Mouse (Mus musculus) forebrain, embryonic 12.5 days (tissue): ENCODE measurements at regions not wholly inside any gene's neighbourhood (a gene's known extent, or its start where the extent isn't known, plus 50 kb on each side); places are given as distances from the start of the nearest gene placed in this dataset.

ENCODE experiments used
- ATAC-seq: fragments of 200-750 bp; cut with Nextera tagmentation; 2 replicates; pipeline ENCODE4 v1.8.0; 2017; ENCODE audit warnings: moderate TSS enrichment; ENCODE audit not compliant: low FRiP score
- H3K27ac ChIP-seq: fragments of 300-500 bp; sonication (generic); 2 replicates; pipeline ENCODE4 v1.5.1; 2016; ENCODE audit warnings: mild to moderate bottlenecking
- H3K27me3 ChIP-seq: fragments of 300-500 bp; sonication (generic); 2 replicates; pipeline ENCODE4 v1.6.1; 2016; ENCODE audit warnings: mild to moderate bottlenecking
- H3K36me3 ChIP-seq: fragments of 300-500 bp; sonication (generic); replicated peaks from 2 replicates; pipeline ENCODE4 v1.6.1; 2016; ENCODE audit warnings: mild to moderate bottlenecking
- H3K4me1 ChIP-seq: fragments of 300-500 bp; sonication (generic); 2 replicates; pipeline ENCODE4 v1.6.1; 2016
- H3K4me2 ChIP-seq: fragments of 300-500 bp; sonication (generic); 2 replicates; pipeline ENCODE4 v1.6.1; 2016; ENCODE audit warnings: mild to moderate bottlenecking, moderate library complexity
- H3K4me3 ChIP-seq: fragments of 300-500 bp; sonication (generic); replicated peaks from 2 replicates; pipeline ENCODE4 v1.5.1; 2016; ENCODE audit warnings: mild to moderate bottlenecking
- H3K9ac ChIP-seq: fragments of 300-500 bp; sonication (generic); 2 replicates; pipeline ENCODE4 v1.6.1; 2016; ENCODE audit warnings: mild to moderate bottlenecking
- H3K9me3 ChIP-seq: fragments of 300-500 bp; sonication (generic); 2 replicates; pipeline ENCODE4 v1.6.1; 2016
- WGBS: fragments of 180-500 bp; shearing (Covaris S2); methylation state at CpG from one replicate; pipeline ENCODE4 v1.1.7; 2016; 5-methylcytosine and 5-hydroxymethylcytosine counted together

GRCm38 (mm10) chr7:83061894-83062477 lies 194.9 kb downstream of the Mex3b start:
- Histone ChIP-seq H3K9me3 (no peaks in the 10 kb centered on the region), H3K27ac (no peak overlapping the region), H3K4me2 (no peak overlapping the region), H3K4me1 (peaks cover 7% of the 10 kb centered on the region; the same call in 1 of the 2 replicates), H3K36me3 (no peaks in the 10 kb centered on the region), H3K4me3 (no peak overlapping the region), H3K9ac (no peak overlapping the region), H3K27me3 (no peaks in the 10 kb centered on the region)
- no peak for ATAC-seq
- 93% methylated on average over 6 of the region's 6 CpGs for WGBS

DNA sequence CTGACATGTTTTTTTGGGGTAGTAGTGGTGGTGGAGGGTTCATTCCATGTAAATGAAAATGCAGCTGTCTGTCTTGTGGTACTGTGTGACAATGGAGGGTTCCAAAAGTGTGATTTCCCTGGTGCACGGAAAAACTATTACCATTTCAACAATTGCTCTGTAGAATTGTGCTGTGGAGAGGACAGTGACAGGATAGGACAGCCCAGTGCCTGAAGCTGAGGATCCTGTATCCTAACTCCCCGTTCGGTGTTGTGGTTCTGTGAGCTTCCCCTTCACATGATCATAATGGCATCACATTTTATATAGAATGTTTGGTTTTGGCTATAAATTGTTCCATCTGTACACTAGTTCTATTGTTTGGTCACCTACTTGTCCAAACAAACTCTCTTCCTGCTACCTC lies 196.4 kb downstream of the Mex3b start:
- no peaks in the 10 kb centered on the region for H3K9me3 ChIP-seq
- no peak overlapping the region for H3K4me2 ChIP-seq
- 94% methylated on average over 3 of the region's 3 CpGs for WGBS
- ATAC-seq = no peak
- no peak overlapping the region for H3K27ac ChIP-seq
- no peaks in the 10 kb centered on the region for H3K27me3 ChIP-seq
- H3K36me3 ChIP-seq = no peaks in the 10 kb centered on the region
- H3K4me3 ChIP-seq = no peak overlapping the region
- no peak overlapping the region for H3K9ac ChIP-seq
- peaks cover 7% of the 10 kb centered on the region; the same call in 1 of the 2 replicates for H3K4me1 ChIP-seq

- Histone ChIP-seq H3K4me1 (peaks cover 6% of the 10 kb centered on the region; the same call in 1 of the 2 replicates), H3K4me2 (no peak overlapping the region), H3K27me3 (no peaks in the 10 kb centered on the region), H3K27ac (no peak overlapping the region), H3K9me3 (no peaks in the 10 kb centered on the region), H3K9ac (no peak overlapping the region), H3K36me3 (no peaks in the 10 kb centered on the region), H3K4me3 (no peak overlapping the region)
- ATAC-seq = no peak
- WGBS = 88% methylated on average over 3 of the region's 3 CpGs
Observed at GRCm38 (mm10) chr7:83065341-83065740, 198.2 kb downstream of the Mex3b start.

DNA sequence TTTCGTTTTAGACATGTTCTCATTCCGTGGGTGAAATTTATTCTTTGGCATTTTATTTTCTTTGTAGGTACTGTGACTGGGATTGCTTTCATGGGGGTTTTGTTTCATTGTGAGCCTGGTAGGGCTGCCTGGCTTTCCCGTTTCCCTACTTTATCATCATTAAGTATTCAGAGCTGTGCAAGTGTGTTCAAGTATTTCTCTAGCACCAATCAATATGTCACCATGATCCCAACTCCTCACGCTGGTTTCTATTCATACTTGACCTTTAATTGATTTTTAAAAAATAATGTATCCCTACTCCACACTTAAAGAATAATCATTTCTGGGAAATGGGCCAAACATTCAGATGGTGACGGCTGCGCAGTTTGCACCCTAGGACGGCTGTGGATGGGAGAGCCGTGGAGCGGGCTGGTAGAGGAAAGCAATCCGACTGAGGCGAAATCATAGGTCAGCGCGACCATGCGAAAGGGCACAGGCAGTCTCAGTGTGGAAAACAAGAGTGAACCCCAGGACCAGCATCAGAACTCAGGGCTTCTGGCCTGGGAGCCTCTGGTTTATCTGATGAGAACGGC lies 207.4 kb downstream of the Mex3b start:
- H3K27me3 ChIP-seq = no peaks in the 10 kb centered on the region
- peaks cover 21% of the 10 kb centered on the region for H3K4me1 ChIP-seq
- WGBS = 70% methylated on average over 15 of the region's 15 CpGs
- no peak overlapping the region for H3K4me2 ChIP-seq
- ATAC-seq = peak; percentile 44; the same call in 1 of the 2 replicates
- no peaks in the 10 kb centered on the region for H3K36me3 ChIP-seq
- H3K9me3 ChIP-seq = no peaks in the 10 kb centered on the region
- no peak overlapping the region for H3K27ac ChIP-seq
- no peak overlapping the region for H3K4me3 ChIP-seq
- no peak overlapping the region for H3K9ac ChIP-seq

- peaks cover 21% of the 10 kb centered on the region for H3K4me1 ChIP-seq
- no peaks in the 10 kb centered on the region for H3K36me3 ChIP-seq
- no peak overlapping the region for H3K4me3 ChIP-seq
- no peaks in the 10 kb centered on the region for H3K9me3 ChIP-seq
- ATAC-seq = no peak
- H3K27me3 ChIP-seq = peaks cover 3% of the 10 kb centered on the region; the same call in 1 of the 2 replicates
- H3K9ac ChIP-seq = no peak overlapping the region
- H3K27ac ChIP-seq = no peak overlapping the region
- H3K4me2 ChIP-seq = no peak overlapping the region
- 82% methylated on average over 4 of the region's 4 CpGs for WGBS
Observed at GRCm38 (mm10) chr7:83075159-83075952, 208.2 kb downstream of the Mex3b start.

GRCm38 (mm10) chr7:83077035-83077918 lies 210.1 kb downstream of the Mex3b start:
- H3K4me3 ChIP-seq = no peak overlapping the region
- H3K36me3 ChIP-seq = no peaks in the 10 kb centered on the region
- peak overlapping the region; percentile 76 for H3K27ac ChIP-seq
- peaks cover 21% of the 10 kb centered on the region for H3K4me1 ChIP-seq
- 38% methylated on average over 11 of the region's 11 CpGs for WGBS
- ATAC-seq = peak; percentile 75
- no peaks in the 10 kb centered on the region for H3K9me3 ChIP-seq
- H3K9ac ChIP-seq = no peak overlapping the region
- peaks cover 7% of the 10 kb centered on the region; the same call in 1 of the 2 replicates for H3K27me3 ChIP-seq
- no peak overlapping the region; the same call in 1 of the 2 replicates for H3K4me2 ChIP-seq

DNA sequence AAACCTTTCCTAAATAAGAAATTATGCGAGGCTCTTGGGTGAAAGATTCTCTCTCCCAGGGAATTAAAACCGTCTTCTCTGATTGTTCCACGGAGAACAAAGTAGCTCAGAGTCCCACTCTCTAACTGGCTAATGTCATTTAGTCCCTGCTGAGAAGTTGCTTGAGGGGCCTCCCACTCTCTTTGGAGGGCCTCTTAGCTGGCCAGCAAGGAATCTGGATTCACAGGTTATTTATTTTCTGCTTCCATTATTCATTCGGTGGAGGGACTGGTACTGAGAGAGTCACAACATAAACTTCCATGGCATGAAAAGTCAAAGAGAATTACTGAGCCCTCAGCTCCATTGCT lies 210.8 kb downstream of the Mex3b start:
- Histone ChIP-seq H3K4me1 (peaks cover 21% of the 10 kb centered on the region), H3K27ac (peak overlapping the region; percentile 76; the same call in 1 of the 2 replicates), H3K4me3 (no peak overlapping the region), H3K4me2 (no peak overlapping the region), H3K27me3 (peaks cover 7% of the 10 kb centered on the region; the same call in 1 of the 2 replicates), H3K9me3 (no peaks in the 10 kb centered on the region), H3K36me3 (no peaks in the 10 kb centered on the region), H3K9ac (no peak overlapping the region)
- no peak for ATAC-seq
- WGBS = 4% methylated on average over 4 of the region's 4 CpGs

DNA sequence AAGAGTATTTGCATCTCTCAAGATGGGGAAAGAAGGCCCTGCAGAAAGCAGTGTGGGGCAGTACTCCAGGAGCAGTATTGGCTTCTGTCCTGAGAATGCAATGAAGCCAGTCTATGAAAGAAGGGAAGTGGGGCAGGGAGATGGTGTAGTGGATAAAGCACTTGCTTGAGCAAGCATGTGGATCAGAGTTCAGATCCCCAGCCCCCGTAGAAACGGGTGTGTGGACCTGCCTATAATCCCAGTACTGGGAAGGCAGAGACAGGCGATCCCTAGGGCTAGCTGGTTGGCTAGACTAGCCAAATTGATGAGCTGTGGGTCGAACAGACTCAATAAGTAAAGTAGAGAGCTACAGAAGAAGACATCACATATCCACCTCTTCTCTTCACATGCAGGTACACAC lies 211.6 kb downstream of the Mex3b start:
- Histone ChIP-seq H3K4me1 (peaks cover 21% of the 10 kb centered on the region), H3K36me3 (no peaks in the 10 kb centered on the region), H3K4me3 (no peak overlapping the region), H3K4me2 (no peak overlapping the region), H3K27ac (no peak overlapping the region), H3K9ac (no peak overlapping the region), H3K9me3 (no peaks in the 10 kb centered on the region), H3K27me3 (peaks cover 7% of the 10 kb centered on the region; the same call in 1 of the 2 replicates)
- no peak for ATAC-seq
- 81% methylated on average over 4 of the region's 4 CpGs for WGBS

DNA sequence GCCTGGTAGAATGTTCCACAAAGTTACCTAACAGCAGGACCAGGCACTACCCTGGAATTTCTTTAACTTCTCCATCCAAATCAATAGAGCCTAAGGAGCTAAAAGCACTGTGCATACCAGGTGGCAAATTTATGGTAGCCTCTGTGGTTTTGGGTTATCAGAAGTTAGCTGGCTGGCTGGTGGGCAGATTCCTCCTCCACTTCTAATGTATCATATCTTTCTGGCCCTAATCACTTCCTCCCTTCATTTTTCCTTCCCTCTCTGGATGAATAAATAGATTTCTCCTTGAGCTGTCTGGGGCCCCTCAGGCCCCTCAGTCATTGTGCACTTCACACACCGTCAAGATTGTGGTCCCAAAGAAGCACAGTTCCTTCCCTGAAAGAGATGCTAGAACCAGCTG lies 212.7 kb downstream of the Mex3b start:
- no peak for ATAC-seq
- Histone ChIP-seq H3K27me3 (peaks cover 7% of the 10 kb centered on the region; the same call in 1 of the 2 replicates), H3K27ac (no peak overlapping the region), H3K4me2 (no peak overlapping the region), H3K36me3 (no peaks in the 10 kb centered on the region), H3K9ac (no peak overlapping the region), H3K4me3 (no peak overlapping the region), H3K9me3 (no peaks in the 10 kb centered on the region), H3K4me1 (peaks cover 27% of the 10 kb centered on the region)
- 79% methylated on average over 1 of the region's 1 CpGs for WGBS

DNA sequence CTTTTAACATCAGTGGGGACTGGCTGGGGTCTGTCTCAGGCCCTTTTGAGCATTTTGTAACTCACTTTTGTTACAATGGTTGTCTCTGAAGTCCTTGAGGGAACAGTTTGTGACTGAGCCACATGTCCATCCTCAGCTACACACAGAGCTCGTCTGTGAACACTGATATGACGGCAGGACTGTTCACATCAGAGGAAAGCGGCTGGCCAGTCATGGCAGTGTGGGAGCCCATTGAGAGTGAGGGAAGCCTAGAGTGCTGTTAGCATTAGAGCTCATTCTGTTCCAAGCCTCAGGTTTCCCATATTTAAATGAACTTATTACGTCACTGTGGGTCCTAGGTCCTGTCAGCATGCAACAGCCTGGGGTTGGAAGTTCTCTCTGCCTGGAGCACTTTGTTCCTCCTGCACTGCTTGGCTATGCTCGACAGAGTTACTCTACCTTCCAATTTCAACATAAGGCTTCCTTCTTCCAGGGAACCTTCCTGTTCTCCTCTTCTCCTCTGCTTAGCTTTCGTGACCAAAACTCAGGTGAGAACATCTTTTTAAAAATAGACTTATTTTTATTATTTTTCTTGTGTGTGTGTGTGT lies 217.5 kb downstream of the Mex3b start:
- H3K4me3 ChIP-seq = no peak overlapping the region
- no peaks in the 10 kb centered on the region for H3K36me3 ChIP-seq
- ATAC-seq = no peak
- H3K9ac ChIP-seq = no peak overlapping the region
- H3K9me3 ChIP-seq = no peaks in the 10 kb centered on the region
- 74% methylated on average over 6 of the region's 6 CpGs for WGBS
- no peak overlapping the region for H3K27ac ChIP-seq
- H3K27me3 ChIP-seq = peaks cover 7% of the 10 kb centered on the region; the same call in 1 of the 2 replicates
- H3K4me1 ChIP-seq = peaks cover 32% of the 10 kb centered on the region
- H3K4me2 ChIP-seq = no peak overlapping the region

- H3K9ac ChIP-seq = no peak overlapping the region
- H3K27me3 ChIP-seq = 0 out of 2 replicates have a peak, but pooled peaks cover 4% of the 10 kb centered on the region
- H3K4me2 ChIP-seq = no peak overlapping the region
- no peaks in the 10 kb centered on the region for H3K36me3 ChIP-seq
- no peak overlapping the region for H3K27ac ChIP-seq
- no peaks in the 10 kb centered on the region for H3K9me3 ChIP-seq
- 41% methylated on average over 4 of the region's 4 CpGs for WGBS
- H3K4me3 ChIP-seq = no peak overlapping the region
- peak; percentile 49; the same call in 1 of the 2 replicates for ATAC-seq
- peaks cover 33% of the 10 kb centered on the region for H3K4me1 ChIP-seq
Observed at GRCm38 (mm10) chr7:83085547-83086158, 218.5 kb downstream of the Mex3b start.
